Mouse (Mus musculus): Measurements from ENCODE around the gene Enox1.

GRCm38 (mm10) chr14:77389276-77389675, 232.7 kb downstream of the Enox1 start:
- no peak for TF ChIP-seq CTCF (IDR thresholded peaks at IDR 0.05; ENCODE audit: low read depth)
- TF ChIP-seq EP300 (IDR thresholded peaks at IDR 0.05; ENCODE audit: low read depth) = no peak
